Mouse (Mus musculus) liver, embryonic 18 days (tissue): ENCODE data around the gene Gpatch4. TPM values are rescaled to one million over a fixed set of nuclear protein-coding genes. Genes with fewer than 3 reads are reported as not detected.

Source experiments
- polyA plus RNA-seq: library from polyadenylated mRNA; depleted of rRNA; stranded (reverse); fragments of >200 nt; gene quantifications from 2 replicates; pipeline ENCODE4 v1.2.3, GENCODE M21; 2012; rRNA removed

The Gpatch4 gene
- 7.2 and 7.3 TPM in 2 replicates for polyA plus RNA-seq

GRCm38 (mm10) chr3:88042661-88043421 is at the start of gene Gpatch4:
Gpatch4 (plus strand) TSS chr3:88043108.

GRCm38 (mm10) chr3:88000181-88000580 is 42.7 kb upstream of the Gpatch4 start, which contains the start of gene Bcan:
Bcan (minus strand) TSS chr3:88000230.

GRCm38 (mm10) chr3:88027434-88028186 is 15.3 kb upstream of the Gpatch4 start, which contains the start of gene Hapln2:
Hapln2 (minus strand) TSS chr3:88027583.

GRCm38 (mm10) chr3:88057902-88058696 is 15.2 kb downstream of the Gpatch4 start, which contains the start of gene Naxe:
Naxe (minus strand) TSS chr3:88058495.

GRCm38 (mm10) chr3:88078204-88078603 is 35.3 kb downstream of the Gpatch4 start, which contains the start of gene Ttc24:
Ttc24 (minus strand) TSS chr3:88078304.

GRCm38 (mm10) chr3:88081345-88082223 is 38.7 kb downstream of the Gpatch4 start, which contains the start of gene Iqgap3:
Iqgap3 (plus strand) TSS chr3:88081971.

Other genes with a start within 250 kb of the Gpatch4 start
- 0.12 and 0.16 TPM in 2 replicates for gene Ntrk1, start 247.9 kb upstream of the Gpatch4 start, polyA plus RNA-seq
- 0.02 and 0.13 TPM in 2 replicates for gene Insrr, start 246.2 kb upstream of the Gpatch4 start, polyA plus RNA-seq
- 7.4 and 9.0 TPM in 2 replicates for gene Pear1, start 218.8 kb upstream of the Gpatch4 start, polyA plus RNA-seq
- gene Sh2d2a, start 196.4 kb upstream of the Gpatch4 start, polyA plus RNA-seq = 0.43 and 0.62 TPM in 2 replicates
- gene Prcc, start 157.5 kb upstream of the Gpatch4 start, polyA plus RNA-seq = 11.4 and 12.5 TPM in 2 replicates
- 93.9 and 101 TPM in 2 replicates for gene Hdgf, start 136.8 kb upstream of the Gpatch4 start, polyA plus RNA-seq
- 58.4 and 61.1 TPM in 2 replicates for gene Mrpl24, start 123.6 kb upstream of the Gpatch4 start, polyA plus RNA-seq
- gene Isg20l2, start 112.8 kb upstream of the Gpatch4 start, polyA plus RNA-seq = 8.6 and 8.7 TPM in 2 replicates
- 10.0 and 11.3 TPM in 2 replicates for gene Rrnad1, start 112.4 kb upstream of the Gpatch4 start, polyA plus RNA-seq
- gene Crabp2, start 94.4 kb upstream of the Gpatch4 start, polyA plus RNA-seq = 0.05 TPM in 1 of 2 replicates, not detected in the other
- gene Nes, start 72.0 kb upstream of the Gpatch4 start, polyA plus RNA-seq = 1.1 TPM in 2 replicates
- 0.01 TPM in 1 of 2 replicates, not detected in the other for gene Bcan, start 42.9 kb upstream of the Gpatch4 start, polyA plus RNA-seq
- gene Hapln2, start 15.5 kb upstream of the Gpatch4 start, polyA plus RNA-seq = not detected in 2 replicates
- 38.4 and 41.8 TPM in 2 replicates for gene Naxe, start 15.4 kb downstream of the Gpatch4 start, polyA plus RNA-seq
- not detected in 2 replicates for gene Ttc24, start 35.2 kb downstream of the Gpatch4 start, polyA plus RNA-seq
- 3.4 and 4.3 TPM in 2 replicates for gene Iqgap3, start 38.9 kb downstream of the Gpatch4 start, polyA plus RNA-seq
- gene Mef2d, start 99.3 kb downstream of the Gpatch4 start, polyA plus RNA-seq = 9.0 and 11.5 TPM in 2 replicates
- 1.5 and 1.9 TPM in 2 replicates for gene Rhbg, start 211.6 kb downstream of the Gpatch4 start, polyA plus RNA-seq
- 0.08 TPM in 1 of 2 replicates, not detected in the other for gene Gm38392, start 244.1 kb downstream of the Gpatch4 start, polyA plus RNA-seq